Mouse (Mus musculus) stomach, embryonic 14.5 days (tissue): Measurements from ENCODE around the gene Rbfox3. TPM values are rescaled to one million over a fixed set of nuclear protein-coding genes. Genes with fewer than 3 reads are reported as not detected.

Experiments
- ATAC-seq: fragments of 200-750 bp; cut with Nextera tagmentation; 2 replicates; pipeline ENCODE4 v1.8.0; 2017; ENCODE audit warnings: low read depth, moderate TSS enrichment; ENCODE audit not compliant: insufficient number of reproducible peaks, insufficient read depth, low FRiP score
- H3K27ac ChIP-seq: fragments of 300-500 bp; sonication (generic); 2 replicates; pipeline ENCODE4 v1.5.1; 2014; ENCODE audit warnings: mild to moderate bottlenecking, low read length, moderate library complexity, mixed read lengths
- H3K27me3 ChIP-seq: fragments of 300-500 bp; sonication (generic); 2 replicates; pipeline ENCODE4 v1.6.1; 2014; ENCODE audit warnings: low read length, control low read depth, mixed read lengths; ENCODE audit not compliant: control insufficient read depth, insufficient read depth
- H3K36me3 ChIP-seq: fragments of 300-500 bp; sonication (generic); 2 replicates; pipeline ENCODE4 v1.6.1; 2014; ENCODE audit warnings: mild to moderate bottlenecking, control low read depth, low read length, moderate library complexity, mixed read lengths; ENCODE audit not compliant: control insufficient read depth, insufficient read depth
- H3K4me1 ChIP-seq: fragments of 300-500 bp; sonication (generic); 2 replicates; pipeline ENCODE4 v1.6.1; 2014; ENCODE audit warnings: low read length, control low read depth, mixed read lengths; ENCODE audit not compliant: control insufficient read depth, insufficient read depth
- H3K4me2 ChIP-seq: fragments of 300-500 bp; sonication (generic); replicated peaks from 2 replicates; pipeline ENCODE4 v1.6.1; 2014; ENCODE audit warnings: low read depth, low read length, control low read depth
- H3K4me3 ChIP-seq: fragments of 300-500 bp; sonication (generic); 2 replicates; pipeline ENCODE4 v1.5.1; 2014; ENCODE audit warnings: low read depth, low read length, control low read depth
- H3K9ac ChIP-seq: fragments of 300-500 bp; sonication (generic); replicated peaks from 2 replicates; pipeline ENCODE4 v1.6.1; 2014; ENCODE audit warnings: low read depth, mild to moderate bottlenecking, control low read depth, low read length, moderate library complexity, mixed read lengths
- H3K9me3 ChIP-seq: fragments of 300-500 bp; sonication (generic); 2 replicates; pipeline ENCODE4 v1.6.1; 2016; ENCODE audit warnings: low read depth, low read length, control low read depth; ENCODE audit not compliant: control insufficient read depth
- WGBS: fragments of 180-500 bp; shearing (Covaris S2); extraction: QIAGEN DNeasy Blood & Tissue Kit; methylation state at CpG from one replicate; pipeline ENCODE4 v1.1.7; 2014; 5-methylcytosine and 5-hydroxymethylcytosine counted together
- polyA plus RNA-seq: library from polyadenylated mRNA; unstranded; fragments of >200 nt; fragmentation: Nextera tagmentation; extraction: Ambion mirVana; gene quantifications from 2 replicates; pipeline ENCODE4 v1.2.1, GENCODE M21; 2014

The Rbfox3 gene
- polyA plus RNA-seq, 1 experiment from 2014 or later = 1.2 TPM

- Histone ChIP-seq H3K9me3 (no peaks in the 10 kb centered on the region), H3K4me2 (no peak overlapping the region), H3K9ac (no peak overlapping the region), H3K4me3 (no peak overlapping the region), H3K4me1 (no peaks in the 10 kb centered on the region), H3K27me3 (no peaks in the 10 kb centered on the region), H3K36me3 (no peaks in the 10 kb centered on the region), H3K27ac (no peak overlapping the region)
- WGBS = 88% methylated on average over 7 of the region's 7 CpGs
- no peak for ATAC-seq
These were observed 100.0 kb downstream of the Rbfox3 start for GRCm38 (mm10) chr11:118811404-118811803.

DNA sequence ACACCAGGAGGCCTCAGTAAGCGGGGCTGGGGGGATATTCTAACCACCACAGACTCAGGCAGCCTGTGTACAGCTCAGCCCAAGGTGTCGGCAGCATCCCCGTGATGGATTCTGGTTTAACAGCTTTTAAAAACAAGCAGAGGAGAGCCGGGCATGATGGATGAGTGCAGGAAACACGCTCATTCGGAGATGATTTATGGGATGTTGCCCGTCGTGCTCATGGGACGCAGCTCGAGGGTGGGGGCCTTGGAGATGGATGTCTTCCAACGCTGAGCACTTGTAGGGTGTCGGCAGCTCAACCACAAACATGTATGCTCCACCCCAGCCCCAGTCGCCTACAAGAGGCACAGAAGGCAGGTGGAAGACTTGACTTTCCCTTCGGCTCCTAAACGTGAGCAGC is 103.9 kb downstream of the Rbfox3 start:
- no peak overlapping the region for H3K9ac ChIP-seq
- H3K9me3 ChIP-seq = no peaks in the 10 kb centered on the region
- H3K27me3 ChIP-seq = no peaks in the 10 kb centered on the region
- 7% methylated on average over 15 of the region's 15 CpGs for WGBS
- no peak overlapping the region for H3K4me2 ChIP-seq
- ATAC-seq = no peak
- no peaks in the 10 kb centered on the region for H3K4me1 ChIP-seq
- no peak overlapping the region for H3K27ac ChIP-seq
- no peaks in the 10 kb centered on the region for H3K36me3 ChIP-seq
- H3K4me3 ChIP-seq = no peak overlapping the region

DNA sequence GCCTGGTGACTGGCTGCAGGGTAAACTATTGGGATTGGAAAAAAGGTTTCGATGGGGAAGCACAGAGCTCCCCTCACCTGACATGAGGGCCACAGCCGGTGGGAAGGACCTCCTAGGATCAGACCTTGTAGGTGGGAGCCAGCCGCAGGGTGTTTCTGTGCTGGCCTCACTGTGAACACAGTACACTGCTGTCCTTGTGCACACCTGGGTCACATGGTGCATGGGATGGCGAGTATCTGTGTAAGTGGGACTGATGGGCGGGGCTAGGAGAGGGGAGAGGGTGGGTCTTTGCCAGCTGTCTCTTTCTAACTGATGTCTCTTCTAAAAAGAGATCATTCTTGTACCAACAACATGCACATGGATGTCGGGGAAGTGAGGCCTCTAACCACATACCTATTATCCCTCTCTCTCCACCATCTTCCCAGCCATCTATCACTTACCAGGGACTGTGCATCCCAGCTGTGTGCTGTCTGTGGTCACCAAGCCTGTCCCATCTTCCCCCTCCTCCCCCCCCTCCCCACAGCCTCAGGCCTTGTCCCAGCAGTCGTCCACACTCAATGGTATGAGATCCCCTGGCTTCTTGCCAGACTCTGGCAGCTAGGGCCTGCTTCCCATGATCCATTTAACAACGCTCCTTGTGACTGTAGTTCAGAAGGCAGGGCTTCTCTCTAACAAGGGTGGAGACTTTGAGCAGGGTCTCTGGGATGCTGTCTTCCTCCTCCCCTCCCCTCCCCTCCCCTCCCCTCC is 116.4 kb downstream of the Rbfox3 start:
- H3K4me2 ChIP-seq = no peak overlapping the region

GRCm38 (mm10) chr11:118793639-118794021 is 117.8 kb downstream of the Rbfox3 start:
- 76% methylated on average over 16 of the region's 16 CpGs for WGBS

More for the DNA sequence above, 116.4 kb downstream of the Rbfox3 start:
- H3K36me3 ChIP-seq = no peaks in the 10 kb centered on the region
- no peaks in the 10 kb centered on the region for H3K9me3 ChIP-seq
- H3K27me3 ChIP-seq = no peaks in the 10 kb centered on the region
- no peak overlapping the region for H3K9ac ChIP-seq
- WGBS = 43% methylated on average over 8 of the region's 8 CpGs
- H3K4me3 ChIP-seq = no peak overlapping the region
- no peak overlapping the region for H3K27ac ChIP-seq
- H3K4me1 ChIP-seq = no peaks in the 10 kb centered on the region
- ATAC-seq = peak; percentile 63; the same call in 1 of the 2 replicates

GRCm38 (mm10) chr11:118792916-118793638 is 118.3 kb downstream of the Rbfox3 start:
- Histone ChIP-seq H3K27ac (no peak overlapping the region), H3K4me1 (no peaks in the 10 kb centered on the region), H3K9me3 (no peaks in the 10 kb centered on the region), H3K4me3 (no peak overlapping the region), H3K36me3 (no peaks in the 10 kb centered on the region), H3K9ac (no peak overlapping the region), H3K4me2 (no peak overlapping the region), H3K27me3 (no peaks in the 10 kb centered on the region)
- no peak for ATAC-seq
- WGBS = 80% methylated on average over 10 of the region's 10 CpGs

More at GRCm38 (mm10) chr11:118793639-118794021, 117.8 kb downstream of the Rbfox3 start:
- Histone ChIP-seq H3K27ac (no peak overlapping the region), H3K36me3 (no peaks in the 10 kb centered on the region), H3K9me3 (no peaks in the 10 kb centered on the region), H3K4me1 (no peaks in the 10 kb centered on the region), H3K4me2 (no peak overlapping the region), H3K4me3 (no peak overlapping the region), H3K27me3 (no peaks in the 10 kb centered on the region), H3K9ac (no peak overlapping the region)
- ATAC-seq = no peak

DNA sequence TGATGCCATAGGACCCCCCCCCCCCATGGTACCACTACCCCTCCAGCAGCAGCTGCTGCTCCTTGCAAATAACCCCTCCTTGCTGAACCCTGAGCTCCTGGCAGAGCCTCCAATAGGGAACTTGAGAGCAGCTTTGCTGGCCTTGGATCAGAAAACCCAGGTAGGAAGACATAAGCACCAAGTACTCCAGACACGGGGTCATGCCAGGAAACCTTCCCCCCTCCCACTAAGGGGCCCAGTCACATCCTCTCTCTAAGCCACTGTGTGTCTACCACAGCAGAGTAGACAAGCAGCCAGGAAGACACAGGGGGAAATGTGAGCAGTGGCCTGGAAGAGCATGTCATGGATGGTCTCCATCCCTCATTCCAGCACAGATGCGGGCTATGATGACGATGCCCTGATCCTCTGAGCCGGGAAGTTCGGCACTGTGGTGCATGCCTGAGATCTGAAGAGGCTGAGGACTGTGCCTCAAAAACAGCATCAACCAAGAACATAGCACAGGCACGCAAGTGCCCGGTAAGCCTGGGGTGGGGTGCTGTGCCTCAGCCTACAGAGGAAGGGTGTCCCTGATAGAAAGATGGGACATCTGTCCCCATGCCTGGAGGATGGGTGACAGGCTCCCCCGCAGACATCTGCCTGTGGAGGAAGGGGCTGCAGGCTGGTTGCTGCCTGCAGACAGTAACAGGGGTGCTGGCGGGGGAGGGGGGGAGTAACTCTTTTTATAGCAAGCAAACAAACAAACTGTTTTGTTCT is 119.1 kb downstream of the Rbfox3 start:
- H3K27me3 ChIP-seq = no peaks in the 10 kb centered on the region
- H3K4me3 ChIP-seq = no peak overlapping the region
- no peak overlapping the region for H3K9ac ChIP-seq
- WGBS = 77% methylated on average over 9 of the region's 9 CpGs
- H3K36me3 ChIP-seq = no peaks in the 10 kb centered on the region
- H3K9me3 ChIP-seq = no peaks in the 10 kb centered on the region
- no peaks in the 10 kb centered on the region for H3K4me1 ChIP-seq
- no peak overlapping the region for H3K4me2 ChIP-seq
- no peak overlapping the region for H3K27ac ChIP-seq
- no peak for ATAC-seq

DNA sequence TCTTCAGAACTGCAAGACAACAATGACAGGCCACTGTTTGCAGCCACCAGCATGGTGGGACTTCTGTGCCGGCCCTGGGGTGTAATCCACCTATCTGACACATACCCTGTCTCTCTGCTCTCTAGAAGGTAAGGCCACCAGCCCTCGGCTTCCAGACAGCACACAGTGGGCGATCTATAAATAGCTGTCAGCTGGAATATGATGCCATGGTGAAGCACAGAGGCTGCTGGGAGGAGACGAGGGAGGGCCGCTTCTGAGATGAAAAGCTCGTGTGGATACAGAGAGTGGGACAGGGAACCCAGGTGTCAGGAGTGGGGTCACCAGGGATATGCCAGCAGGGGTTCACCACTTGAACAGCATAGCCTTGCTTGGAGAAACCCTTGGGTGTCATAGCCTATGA is 120.0 kb downstream of the Rbfox3 start:
- no peaks in the 10 kb centered on the region for H3K4me1 ChIP-seq
- no peak overlapping the region for H3K27ac ChIP-seq
- no peak overlapping the region for H3K4me2 ChIP-seq
- ATAC-seq = no peak
- 54% methylated on average over 6 of the region's 6 CpGs for WGBS
- H3K9me3 ChIP-seq = no peaks in the 10 kb centered on the region
- H3K9ac ChIP-seq = no peak overlapping the region
- H3K4me3 ChIP-seq = no peak overlapping the region
- H3K36me3 ChIP-seq = no peaks in the 10 kb centered on the region
- H3K27me3 ChIP-seq = no peaks in the 10 kb centered on the region

GRCm38 (mm10) chr11:118788091-118788490 is 123.3 kb downstream of the Rbfox3 start:
- no peaks in the 10 kb centered on the region for H3K9me3 ChIP-seq
- no peaks in the 10 kb centered on the region for H3K4me1 ChIP-seq
- H3K27ac ChIP-seq = no peak overlapping the region
- ATAC-seq = no peak
- no peak overlapping the region for H3K4me2 ChIP-seq
- H3K9ac ChIP-seq = no peak overlapping the region
- no peaks in the 10 kb centered on the region for H3K36me3 ChIP-seq
- no peak overlapping the region for H3K4me3 ChIP-seq
- WGBS = 93% methylated on average over 1 of the region's 1 CpGs
- H3K27me3 ChIP-seq = no peaks in the 10 kb centered on the region
